Mouse (Mus musculus) CH12.LX (cell line): ENCODE data around the gene Rps18.

Experiments used
- CTCF ChIP-seq, 2 experiments: IDR thresholded peaks in 1 of 2; conservative IDR thresholded peaks in 1 of 2; 2 replicates each; pipeline ENCODE4 v1.5.1; 2011 to 2012; ENCODE audit warnings: low read depth in 2 of 2, low read length in 2 of 2, improper control_type of control experiment in 1 of 2, inconsistent platforms in 1 of 2, mild to moderate bottlenecking in 1 of 2, moderate library complexity in 1 of 2
- JUND ChIP-seq: conservative IDR thresholded peaks from 2 replicates; pipeline ENCODE4 v1.6.1; 2011; ENCODE audit warnings: low read depth, low read length, improper control_type of control experiment
- MAFK ChIP-seq: IDR thresholded peaks from 2 replicates; pipeline ENCODE4 v1.6.1; 2011; ENCODE audit warnings: low read length, improper control_type of control experiment; ENCODE audit not compliant: insufficient replicate concordance
- POLR2A ChIP-seq: IDR thresholded peaks from 2 replicates; pipeline ENCODE4 v1.6.1; 2011; ENCODE audit warnings: low read depth, mild to moderate bottlenecking, improper control_type of control experiment, low read length
- POLR2AphosphoS2 ChIP-seq: IDR thresholded peaks from 2 replicates; pipeline ENCODE4 v1.6.1; 2011; ENCODE audit warnings: low read depth, low read length, improper control_type of control experiment
- USF1 ChIP-seq: IDR thresholded peaks from 2 replicates; pipeline ENCODE4 v1.6.1; 2014; ENCODE audit warnings: low read depth, mild to moderate bottlenecking, inconsistent platforms, low read length, improper control_type of control experiment

- TF ChIP-seq USF1 (no peak), CTCF (conservative IDR thresholded peaks at IDR 0.05 in 1 of 2, IDR thresholded peaks at IDR 0.05 in 1 of 2; ENCODE audit: low read depth in 2 of 2, low read length in 2 of 2) (peak; percentile 50 to 51; a peak in 3 of 4 replicates), POLR2A (no peak), JUND (no peak), MAFK (no peak), POLR2AphosphoS2 (no peak)
These were observed 47.6 kb upstream of the Rps18 start for GRCm38 (mm10) chr17:34003426-34003825.
